Mouse (Mus musculus) central nervous system, embryonic 18 days (tissue): ENCODE measurements around the gene Fam198a. TPM values are rescaled to one million over a fixed set of nuclear protein-coding genes. Genes with fewer than 3 reads are reported as not detected.

Experiments
- polyA plus RNA-seq: library from polyadenylated mRNA; depleted of rRNA; stranded (reverse); fragments of >200 nt; gene quantifications from 2 replicates; pipeline ENCODE4 v1.2.3, GENCODE M21; 2012; rRNA removed

Gene Fam198a
- 2.3 and 2.7 TPM in 2 replicates for polyA plus RNA-seq

DNA sequence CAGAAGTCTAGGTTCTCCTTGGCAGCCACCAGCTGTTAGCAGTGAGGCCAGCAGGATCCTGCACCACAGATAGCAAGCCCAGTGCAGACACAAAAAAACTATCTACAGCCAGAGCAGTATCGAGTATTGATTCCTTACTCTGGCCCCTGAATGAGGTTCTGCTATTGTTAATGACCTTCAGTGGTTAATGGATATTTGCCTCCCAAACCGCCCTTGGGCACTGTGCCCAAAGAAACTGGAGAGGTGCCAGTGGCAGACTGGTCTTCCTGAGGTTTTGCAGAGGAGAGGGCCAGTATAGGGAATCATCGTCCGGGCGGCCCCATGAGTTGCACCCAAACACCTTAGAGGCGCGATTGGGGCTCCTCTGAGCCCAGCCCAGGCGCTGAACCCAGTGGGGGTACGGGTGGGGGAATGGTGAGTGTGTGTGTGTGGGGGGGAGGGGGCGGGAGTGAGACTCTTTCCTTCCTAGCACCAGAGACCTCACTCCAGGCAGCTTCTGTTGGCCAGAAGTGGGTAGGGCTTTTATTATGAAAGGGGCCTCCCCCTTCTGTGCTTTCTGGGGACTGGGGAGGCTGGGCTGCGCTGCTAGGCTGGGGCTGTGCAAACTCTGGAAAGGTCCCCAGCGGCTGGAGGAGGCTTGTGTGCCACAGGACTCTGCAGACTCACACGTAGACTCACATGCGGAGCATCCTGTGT is at the start of gene Fam198a:
Gene Fam198a, plus strand, starts transcription at position 571 of the 696 bp plus-strand sequence.

DNA sequence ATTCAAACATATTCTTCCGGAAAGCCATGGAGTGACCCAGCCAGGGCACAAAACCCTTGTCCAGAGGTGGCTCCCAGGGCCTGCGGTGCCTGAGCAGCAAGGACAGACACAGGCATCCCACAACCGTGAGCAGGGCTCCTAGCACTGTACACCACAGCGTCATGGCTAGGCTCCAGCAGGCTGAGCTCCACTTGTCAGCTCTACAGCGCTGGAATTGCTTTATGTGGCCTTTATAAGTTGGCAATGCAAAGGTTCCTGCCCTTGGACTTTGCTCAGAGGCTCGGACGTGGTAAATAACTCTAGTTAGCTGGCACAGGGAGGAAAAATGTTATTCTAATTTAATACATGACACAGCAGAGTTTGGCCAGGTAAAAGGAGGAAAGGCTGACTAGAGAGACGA is 34.7 kb upstream of the Fam198a start, which contains the start of gene Cyp8b1:
Gene Cyp8b1, minus strand, starts transcription at position 204 of the 400 bp plus-strand sequence.

DNA sequence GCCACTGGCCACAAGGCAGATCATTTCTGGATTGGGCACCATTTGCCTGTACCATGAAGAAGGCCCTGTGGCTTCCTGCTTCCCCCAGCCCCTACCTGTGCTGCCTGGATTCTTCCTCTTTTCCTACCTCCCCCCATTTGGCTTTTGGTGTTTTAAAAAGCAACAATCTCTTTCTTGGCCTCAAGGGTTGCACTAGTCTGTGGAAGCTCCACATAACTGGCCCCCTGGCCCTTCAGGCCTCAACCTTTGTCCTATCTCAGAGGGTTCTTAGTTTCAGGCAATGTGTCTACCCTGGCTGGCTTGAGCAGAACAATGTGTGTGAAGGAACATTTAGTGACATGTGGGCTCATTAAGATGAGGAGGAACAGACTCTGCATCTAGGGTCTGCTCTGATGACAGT is 46.2 kb downstream of the Fam198a start, which contains the start of gene Pomgnt2:
Gene Pomgnt2, minus strand, starts transcription at position 101 of the 400 bp plus-strand sequence.

Other genes starting within 250 kb of the Fam198a start
- gene Sec22c, start 245.5 kb upstream of the Fam198a start, polyA plus RNA-seq, result 23.0 and 24.0 TPM in 2 replicates
- 99.7 and 107 TPM in 2 replicates for gene Ss18l2, start 240.7 kb upstream of the Fam198a start, polyA plus RNA-seq
- gene Nktr, start 231.8 kb upstream of the Fam198a start, polyA plus RNA-seq, result 176 and 180 TPM in 2 replicates
- gene Zfp651, start 191.7 kb upstream of the Fam198a start, polyA plus RNA-seq, result 54.6 and 55.1 TPM in 2 replicates
- gene Klhl40, start 173.4 kb upstream of the Fam198a start, polyA plus RNA-seq, result 1.00 and 1.9 TPM in 2 replicates
- gene Hhatl, start 158.5 kb upstream of the Fam198a start, polyA plus RNA-seq, result 0.65 and 1.3 TPM in 2 replicates
- gene Ccdc13, start 111.5 kb upstream of the Fam198a start, polyA plus RNA-seq, result 3.4 and 4.3 TPM in 2 replicates
- 62.5 and 76.6 TPM in 2 replicates for gene Higd1a, start 92.6 kb upstream of the Fam198a start, polyA plus RNA-seq
- gene Ackr2, start 52.6 kb upstream of the Fam198a start, polyA plus RNA-seq, result 2.9 and 3.2 TPM in 2 replicates
- not detected in 2 replicates for gene Cyp8b1, start 34.7 kb upstream of the Fam198a start, polyA plus RNA-seq
- gene Pomgnt2, start 46.1 kb downstream of the Fam198a start, polyA plus RNA-seq, result 32.2 and 33.1 TPM in 2 replicates
- 85.4 and 86.5 TPM in 2 replicates for gene Snrk, start 166.3 kb downstream of the Fam198a start, polyA plus RNA-seq